Mouse (Mus musculus) liver, postnatal 0 days (tissue): ENCODE measurements around the gene Pik3c2g. TPM values are rescaled to one million over a fixed set of nuclear protein-coding genes. Genes with fewer than 3 reads are reported as not detected.

ENCODE experiments used
- ATAC-seq: fragments of 200-750 bp; cut with Nextera tagmentation; 2 replicates; pipeline ENCODE4 v1.8.0; 2017; ENCODE audit warnings: mild to moderate bottlenecking, moderate library complexity
- DNase-seq: peaks from one replicate; pipeline ENCODE4 v3.0.0-alpha.2; 2016
- H3K27ac ChIP-seq: fragments of 300-500 bp; sonication (generic); 2 replicates; pipeline ENCODE4 v1.5.1; 2014; ENCODE audit warnings: antibody characterized with exemption, moderate library complexity, mild to moderate bottlenecking, low read depth
- H3K27me3 ChIP-seq: fragments of 300-500 bp; sonication (generic); 2 replicates; pipeline ENCODE4 v1.6.1; 2014; ENCODE audit warnings: low read length, control low read depth, mixed read lengths; ENCODE audit not compliant: insufficient read depth
- H3K36me3 ChIP-seq: fragments of 300-500 bp; sonication (generic); replicated peaks from 2 replicates; pipeline ENCODE4 v1.6.1; 2014; ENCODE audit warnings: mild to moderate bottlenecking, control low read depth, low read length, moderate library complexity, mixed read lengths; ENCODE audit not compliant: insufficient read depth
- H3K4me1 ChIP-seq: fragments of 300-500 bp; sonication (generic); 2 replicates; pipeline ENCODE4 v1.6.1; 2014; ENCODE audit warnings: antibody characterized with exemption, mild to moderate bottlenecking, control low read depth; ENCODE audit not compliant: insufficient read depth
- H3K4me2 ChIP-seq: fragments of 300-500 bp; sonication (generic); 2 replicates; pipeline ENCODE4 v1.6.1; 2014; ENCODE audit warnings: low read depth, mild to moderate bottlenecking, low read length, moderate library complexity, mixed read lengths
- H3K4me3 ChIP-seq: fragments of 300-500 bp; sonication (generic); 2 replicates; pipeline ENCODE4 v1.5.1; 2014; ENCODE audit warnings: low read depth, low read length
- H3K9ac ChIP-seq: fragments of 300-500 bp; sonication (generic); replicated peaks from 2 replicates; pipeline ENCODE4 v1.6.1; 2014; ENCODE audit warnings: mild to moderate bottlenecking, moderate library complexity
- H3K9me3 ChIP-seq: fragments of 300-500 bp; sonication (generic); 2 replicates; pipeline ENCODE4 v1.6.1; 2016; ENCODE audit warnings: mild to moderate bottlenecking, control low read depth, low read length, mixed read lengths
- CTCF ChIP-seq: sonication (generic); IDR thresholded peaks from 2 replicates; pipeline ENCODE4 v1.5.1; 2016; ENCODE audit warnings: antibody characterized with exemption, low read depth
- EP300 ChIP-seq: IDR thresholded peaks from 2 replicates; pipeline ENCODE4 v1.6.1; 2016; ENCODE audit warnings: antibody characterized with exemption, low read depth, mild to moderate bottlenecking
- WGBS: fragments of 180-500 bp; shearing (Covaris S2); extraction: QIAGEN DNeasy Blood & Tissue Kit; methylation state at CpG from one replicate; pipeline ENCODE4 v1.1.7; 2014; ENCODE audit not compliant: insufficient replicate concordance; 5-methylcytosine and 5-hydroxymethylcytosine counted together
- polyA plus RNA-seq: library from polyadenylated mRNA; unstranded; fragments of >200 nt; fragmentation: Nextera tagmentation; extraction: Ambion mirVana; gene quantifications from 2 replicates; pipeline ENCODE4 v1.2.1, GENCODE M21; 2015

Gene Pik3c2g
- polyA plus RNA-seq, 1 experiment from 2014 or later, result 5.6 TPM

DNA sequence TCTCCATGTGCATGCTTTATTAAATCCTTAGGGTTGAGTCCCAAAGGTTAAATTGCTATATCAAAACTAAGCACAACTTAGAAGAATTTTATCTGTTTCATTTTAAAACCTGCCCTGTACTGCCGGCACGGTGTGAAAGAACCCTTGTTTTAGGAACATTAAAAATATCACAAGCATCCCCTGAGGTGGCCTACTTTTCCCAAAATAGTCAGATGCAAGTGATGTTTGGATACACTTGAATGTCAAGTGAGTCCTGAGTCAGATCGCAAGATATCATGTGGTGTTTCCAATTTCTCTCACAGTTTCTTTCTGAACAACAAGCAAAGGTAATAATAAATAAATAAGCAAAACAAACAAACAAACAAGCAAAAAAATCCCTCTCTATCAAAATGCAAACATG is 177.4 kb downstream of the Pik3c2g start:
- Histone ChIP-seq H3K4me2 (no peak overlapping the region), H3K9me3 (no peaks in the 10 kb centered on the region), H3K4me3 (no peak overlapping the region), H3K9ac (no peak overlapping the region), H3K27me3 (no peaks in the 10 kb centered on the region), H3K4me1 (no peaks in the 10 kb centered on the region), H3K27ac (no peak overlapping the region), H3K36me3 (no peaks in the 10 kb centered on the region)
- no peak for DNase-seq
- no peak for ATAC-seq
- no peak for TF ChIP-seq CTCF
- no peak for TF ChIP-seq EP300
- WGBS, result 81% methylated on average over 3 of the region's 3 CpGs

- Histone ChIP-seq H3K9me3 (no peaks in the 10 kb centered on the region), H3K27me3 (no peaks in the 10 kb centered on the region), H3K9ac (no peak overlapping the region), H3K27ac (no peak overlapping the region), H3K36me3 (no peaks in the 10 kb centered on the region), H3K4me1 (no peaks in the 10 kb centered on the region), H3K4me3 (no peak overlapping the region), H3K4me2 (no peak overlapping the region)
- ATAC-seq (no peak), DNase-seq (no peak)
- TF ChIP-seq CTCF (no peak), EP300 (no peak)
- WGBS, result 84% methylated on average over 7 of the region's 7 CpGs
These were observed 182.9 kb downstream of the Pik3c2g start for GRCm38 (mm10) chr6:139769744-139770473.

GRCm38 (mm10) chr6:139770535-139770934 is 183.5 kb downstream of the Pik3c2g start:
- no peaks in the 10 kb centered on the region for H3K4me1 ChIP-seq
- H3K4me3 ChIP-seq, result no peak overlapping the region
- no peak overlapping the region for H3K9ac ChIP-seq
- ATAC-seq, result no peak
- no peak overlapping the region for H3K4me2 ChIP-seq
- 50% methylated on average over 3 of the region's 3 CpGs for WGBS
- no peak overlapping the region for H3K27ac ChIP-seq
- TF ChIP-seq EP300, result no peak
- 0 out of 2 replicates have a peak, but pooled peaks have one; percentile 20 for TF ChIP-seq CTCF
- DNase-seq, result no peak
- no peaks in the 10 kb centered on the region for H3K27me3 ChIP-seq
- no peaks in the 10 kb centered on the region for H3K36me3 ChIP-seq
- H3K9me3 ChIP-seq, result no peaks in the 10 kb centered on the region

DNA sequence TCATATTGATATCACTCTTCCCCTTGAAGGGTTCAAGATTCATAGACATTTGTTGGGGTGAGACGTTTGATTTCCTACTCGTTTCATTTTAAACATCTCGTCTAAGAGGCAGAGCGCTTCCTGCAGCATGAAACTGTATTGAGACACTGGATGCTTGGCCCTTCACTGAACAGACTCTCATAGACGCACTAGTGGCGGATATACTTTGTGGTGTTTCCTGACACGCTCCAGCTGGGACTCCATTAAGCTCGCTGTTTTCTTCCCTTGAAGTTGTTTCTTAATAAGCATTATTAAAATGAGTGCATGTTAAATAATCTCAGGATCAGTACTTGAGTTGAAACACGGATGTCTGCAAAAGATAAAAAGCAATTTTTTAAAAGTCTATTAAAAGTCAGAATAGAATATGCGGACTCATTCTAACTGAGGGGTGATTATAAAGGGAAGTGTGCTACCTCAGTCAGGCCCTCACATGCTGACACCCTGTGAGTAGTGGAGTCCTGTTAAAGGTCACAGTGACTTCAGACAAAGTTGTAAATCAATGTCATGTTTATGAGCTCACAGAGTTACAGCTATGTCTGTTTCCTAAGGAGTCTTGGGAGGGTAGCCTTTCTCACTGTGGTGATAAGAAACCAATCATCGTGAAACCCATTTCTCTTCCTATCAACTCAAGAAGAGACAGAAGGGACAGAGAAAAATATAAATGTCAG is 190.7 kb downstream of the Pik3c2g start:
- Histone ChIP-seq H3K4me3 (no peak overlapping the region), H3K36me3 (no peaks in the 10 kb centered on the region), H3K4me1 (no peaks in the 10 kb centered on the region), H3K9ac (no peak overlapping the region), H3K27ac (no peak overlapping the region), H3K9me3 (no peaks in the 10 kb centered on the region), H3K4me2 (no peak overlapping the region), H3K27me3 (no peaks in the 10 kb centered on the region)
- no peak for ATAC-seq
- 69% methylated on average over 11 of the region's 11 CpGs for WGBS
- TF ChIP-seq CTCF (no peak), EP300 (no peak)
- DNase-seq, result no peak

DNA sequence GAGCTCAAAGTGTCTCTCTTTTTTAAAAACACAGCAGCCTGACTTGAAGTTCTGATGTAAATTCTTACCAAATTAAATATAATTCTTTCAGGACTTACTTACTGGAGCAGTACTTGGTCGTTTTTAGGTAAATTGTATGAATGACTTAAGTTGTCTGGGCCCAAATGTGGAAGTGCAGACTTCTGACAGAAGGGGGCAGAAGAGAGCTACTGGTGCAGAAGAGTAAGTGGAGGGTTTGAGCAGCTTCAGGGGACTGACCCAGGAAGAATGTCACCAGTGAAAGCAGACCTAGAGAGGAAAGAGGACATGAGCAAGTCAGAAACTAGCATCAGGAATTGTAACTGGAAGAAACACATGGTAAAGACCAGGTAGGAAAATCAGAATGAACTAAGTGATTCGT is 193.0 kb downstream of the Pik3c2g start:
- no peaks in the 10 kb centered on the region for H3K9me3 ChIP-seq
- H3K36me3 ChIP-seq, result no peaks in the 10 kb centered on the region
- 65% methylated on average over 2 of the region's 2 CpGs for WGBS
- no peak overlapping the region for H3K4me2 ChIP-seq
- H3K9ac ChIP-seq, result no peak overlapping the region
- DNase-seq, result no peak
- no peak for ATAC-seq
- H3K4me1 ChIP-seq, result no peaks in the 10 kb centered on the region
- TF ChIP-seq EP300, result no peak
- peak; percentile 35 for TF ChIP-seq CTCF
- no peak overlapping the region for H3K27ac ChIP-seq
- H3K4me3 ChIP-seq, result no peak overlapping the region
- H3K27me3 ChIP-seq, result no peaks in the 10 kb centered on the region

- Histone ChIP-seq H3K27me3 (no peaks in the 10 kb centered on the region), H3K4me1 (no peaks in the 10 kb centered on the region), H3K4me2 (no peak overlapping the region), H3K9me3 (no peaks in the 10 kb centered on the region), H3K36me3 (no peaks in the 10 kb centered on the region), H3K27ac (no peak overlapping the region), H3K9ac (no peak overlapping the region), H3K4me3 (no peak overlapping the region)
- no peak for TF ChIP-seq EP300
- TF ChIP-seq CTCF, result no peak
- no peak for ATAC-seq
- WGBS, result 52% methylated on average over 4 of the region's 4 CpGs
- DNase-seq, result no peak
These were observed 202.5 kb downstream of the Pik3c2g start for GRCm38 (mm10) chr6:139789479-139789878.
